Mouse (Mus musculus): ENCODE measurements around the gene Clip3.

The Clip3 gene

GRCm38 (mm10) chr7:30291215-30292131 is at the start of gene Clip3:
Gene Clip3, plus strand, starts transcription at chr7:30291728.
- no peak for DNase-seq (ENCODE audit: low read depth)

- DNase-seq (ENCODE audit: low read depth), result no peak
These were observed 39.3 kb upstream of the Clip3 start for GRCm38 (mm10) chr7:30251956-30252954.

- DNase-seq (ENCODE audit: low read depth), result no peak
These were observed 26.5 kb upstream of the Clip3 start for GRCm38 (mm10) chr7:30265041-30265440.

GRCm38 (mm10) chr7:30265531-30265930 is 26.0 kb upstream of the Clip3 start:
- DNase-seq (ENCODE audit: low read depth), result no peak

- DNase-seq (ENCODE audit: low read depth), result no peak
These were observed 25.6 kb upstream of the Clip3 start for GRCm38 (mm10) chr7:30265935-30266334.

GRCm38 (mm10) chr7:30266780-30267179 is 24.7 kb upstream of the Clip3 start:
- DNase-seq (ENCODE audit: low read depth), result no peak

GRCm38 (mm10) chr7:30269641-30270040 is 21.9 kb upstream of the Clip3 start:
- no peak for DNase-seq (ENCODE audit: low read depth)

GRCm38 (mm10) chr7:30274383-30274782 is 17.1 kb upstream of the Clip3 start:
- DNase-seq (ENCODE audit: low read depth), result no peak

GRCm38 (mm10) chr7:30278911-30279310 is 12.6 kb upstream of the Clip3 start:
- DNase-seq (ENCODE audit: low read depth), result no peak

GRCm38 (mm10) chr7:30279536-30279935 is 12.0 kb upstream of the Clip3 start:
- no peak for DNase-seq (ENCODE audit: low read depth)

- DNase-seq (ENCODE audit: low read depth), result peak; percentile 91
These were observed 11.4 kb upstream of the Clip3 start, which contains the start of the genes Thap8 and Wdr62 for GRCm38 (mm10) chr7:30279951-30280669. Gene Thap8, plus strand, starts transcription at chr7:30280094. Gene Wdr62, minus strand, starts transcription at chr7:30280419.

- peak; percentile 72 for DNase-seq (ENCODE audit: low read depth)
These were observed 10.8 kb upstream of the Clip3 start for GRCm38 (mm10) chr7:30280670-30281138.

GRCm38 (mm10) chr7:30281522-30281921 is 10.0 kb upstream of the Clip3 start:
- no peak for DNase-seq (ENCODE audit: low read depth)

GRCm38 (mm10) chr7:30282740-30283139 is 8.8 kb upstream of the Clip3 start:
- no peak for DNase-seq (ENCODE audit: low read depth)

GRCm38 (mm10) chr7:30286701-30287410 is 4.7 kb upstream of the Clip3 start:
- no peak for DNase-seq (ENCODE audit: low read depth)

- no peak for DNase-seq (ENCODE audit: low read depth)
These were observed 3.5 kb upstream of the Clip3 start for GRCm38 (mm10) chr7:30288046-30288445.

- DNase-seq (ENCODE audit: low read depth), result no peak
These were observed 2.3 kb upstream of the Clip3 start for GRCm38 (mm10) chr7:30289071-30289713.

GRCm38 (mm10) chr7:30289714-30290399 is 1.7 kb upstream of the Clip3 start:
- no peak for DNase-seq (ENCODE audit: low read depth)

GRCm38 (mm10) chr7:30293795-30294194 is 2.3 kb downstream of the Clip3 start:
- DNase-seq (ENCODE audit: low read depth), result no peak

GRCm38 (mm10) chr7:30294296-30294695 is 2.8 kb downstream of the Clip3 start:
- DNase-seq (ENCODE audit: low read depth), result no peak
